Mouse (Mus musculus) hindlimb bud, embryonic 11.5 days (tissue): ENCODE data around the gene Kdelr3.

Experiments used
- DNase-seq: peaks from one replicate; pipeline ENCODE4 v3.0.0-alpha.2; 2012; ENCODE audit warnings: low read depth, low spot score; ENCODE audit errors: extremely low spot score

The Kdelr3 gene

GRCm38 (mm10) chr15:79510425-79510824 lies 5.8 kb upstream of the Kdelr3 start:
- no peak for DNase-seq

- DNase-seq, result no peak
These were observed 4.5 kb upstream of the Kdelr3 start for GRCm38 (mm10) chr15:79511553-79512320.

- DNase-seq, result no peak
These were observed 2.3 kb upstream of the Kdelr3 start for GRCm38 (mm10) chr15:79513940-79514339.

GRCm38 (mm10) chr15:79517710-79518109 lies 1.5 kb downstream of the Kdelr3 start:
- no peak for DNase-seq

GRCm38 (mm10) chr15:79518571-79518970 lies 2.4 kb downstream of the Kdelr3 start:
- no peak for DNase-seq

- DNase-seq, result no peak
These were observed 3.4 kb downstream of the Kdelr3 start for GRCm38 (mm10) chr15:79519400-79520220.

GRCm38 (mm10) chr15:79525564-79525963 lies 9.4 kb downstream of the Kdelr3 start:
- no peak for DNase-seq

- DNase-seq, result no peak
These were observed 10.0 kb downstream of the Kdelr3 start for GRCm38 (mm10) chr15:79525979-79526768.

- DNase-seq, result no peak
These were observed 11.0 kb downstream of the Kdelr3 start for GRCm38 (mm10) chr15:79527192-79527591.

GRCm38 (mm10) chr15:79527991-79528639 lies 11.9 kb downstream of the Kdelr3 start:
- no peak for DNase-seq

- DNase-seq, result no peak
These were observed 13.7 kb downstream of the Kdelr3 start for GRCm38 (mm10) chr15:79529935-79530334.

- DNase-seq, result no peak
These were observed 17.6 kb downstream of the Kdelr3 start for GRCm38 (mm10) chr15:79533796-79534195.

- DNase-seq, result no peak
These were observed 27.8 kb downstream of the Kdelr3 start for GRCm38 (mm10) chr15:79543968-79544367.

GRCm38 (mm10) chr15:79545496-79545895 lies 29.3 kb downstream of the Kdelr3 start:
- DNase-seq, result no peak

GRCm38 (mm10) chr15:79545921-79546399 lies 29.7 kb downstream of the Kdelr3 start:
- DNase-seq, result no peak

GRCm38 (mm10) chr15:79546410-79547288 lies 30.4 kb downstream of the Kdelr3 start, which contains the start of gene Ddx17:
Gene Ddx17 (minus strand): TSS chr15:79546741.
- peak; percentile 96 for DNase-seq

- no peak for DNase-seq
These were observed 31.1 kb downstream of the Kdelr3 start for GRCm38 (mm10) chr15:79547289-79547820.

GRCm38 (mm10) chr15:79548226-79548625 lies 32.0 kb downstream of the Kdelr3 start:
- no peak for DNase-seq

GRCm38 (mm10) chr15:79552566-79552965 lies 36.4 kb downstream of the Kdelr3 start:
- DNase-seq, result no peak
